Comparison of ENCODE assay signal across 26 mouse cellular contexts in genomic region chr12:100784152-100784551, GRCm38 (mm10). TPM values are rescaled to one million over a fixed set of nuclear protein-coding genes. Genes with fewer than 3 reads are reported as not detected.
"Had no signal": no experiment of that assay in that cellular context is flagged by ENCODE, and none has a peak within 500 bp of the region (broad histone marks: within the 10 kb centered on the region; RNA-seq: fewer than 3 reads in every experiment).

No protein-coding gene starts in this region.

- H3K4me2 ChIP-seq: embryonic facial prominence, embryonic 12.5 days; embryonic facial prominence, embryonic 13.5 days; embryonic facial prominence, embryonic 15.5 days; forebrain, embryonic 12.5 days; forebrain, embryonic 13.5 days; forebrain, embryonic 15.5 days had no signal

- ATAC-seq: forebrain, embryonic 13.5 days; forebrain, embryonic 14.5 days; forebrain, embryonic 15.5 days; forebrain, embryonic 16.5 days; forebrain, postnatal 0 days had no signal

- H3K27me3 ChIP-seq: embryonic facial prominence, embryonic 12.5 days; embryonic facial prominence, embryonic 13.5 days; embryonic facial prominence, embryonic 15.5 days; forebrain, embryonic 12.5 days; forebrain, embryonic 13.5 days; forebrain, embryonic 15.5 days had no signal

- H3K27ac ChIP-seq: embryonic facial prominence, embryonic 10.5 days; embryonic facial prominence, embryonic 12.5 days; embryonic facial prominence, embryonic 13.5 days; embryonic facial prominence, embryonic 15.5 days; forebrain, embryonic 10.5 days; forebrain, embryonic 12.5 days; forebrain, embryonic 13.5 days; forebrain, embryonic 15.5 days; gastrocnemius, adult 2 months; heart, adult 2 months had no signal

- DNase-seq: cerebellum, adult 9-10 months; cerebellum, adult 9-11 months; cerebellum, postnatal 10 days; cerebellum, postnatal 14 days; cerebellum, postnatal 25 days; cerebellum, postnatal 36 days; embryo, embryonic 11 days; forebrain, postnatal 0 days; gastrocnemius, adult 2 months; gastrocnemius, postnatal 10 days; gastrocnemius, postnatal 14 days; gastrocnemius, postnatal 25 days; gastrocnemius, postnatal 36 days; heart, adult 18-20 months had no signal

- H3K4me1 ChIP-seq: forebrain, embryonic 12.5 days had no signal

- H3K9ac ChIP-seq: embryonic facial prominence, embryonic 12.5 days; embryonic facial prominence, embryonic 13.5 days; embryonic facial prominence, embryonic 15.5 days; forebrain, embryonic 12.5 days; forebrain, embryonic 13.5 days; forebrain, embryonic 15.5 days; forebrain, postnatal 0 days had no signal

- H3K4me3 ChIP-seq: embryonic facial prominence, embryonic 10.5 days; embryonic facial prominence, embryonic 12.5 days; embryonic facial prominence, embryonic 13.5 days; embryonic facial prominence, embryonic 15.5 days; erythroblast, embryonic 14.5 days; forebrain, embryonic 10.5 days; forebrain, embryonic 12.5 days; forebrain, embryonic 13.5 days; forebrain, embryonic 15.5 days; gastrocnemius, adult 2 months; heart, adult 2 months had no signal

- H3K36me3 ChIP-seq: embryonic facial prominence, embryonic 10.5 days; embryonic facial prominence, embryonic 12.5 days; embryonic facial prominence, embryonic 13.5 days; embryonic facial prominence, embryonic 15.5 days; forebrain, embryonic 10.5 days; forebrain, embryonic 12.5 days; forebrain, embryonic 15.5 days had no signal

- H3K9me3 ChIP-seq: embryonic facial prominence, embryonic 10.5 days; embryonic facial prominence, embryonic 12.5 days; embryonic facial prominence, embryonic 13.5 days; embryonic facial prominence, embryonic 15.5 days; forebrain, embryonic 10.5 days; forebrain, embryonic 12.5 days; forebrain, embryonic 13.5 days; forebrain, embryonic 15.5 days had no signal

RNA-seq across cellular contexts. Expression of gene Dglucy, which starts 5.3 kb away (rescaled TPM):
- polyA plus RNA-seq: erythroblast, embryonic 14.5 days had no signal
